Mouse (Mus musculus): ENCODE results near the gene Timm10. TPM values are rescaled to one million over a fixed set of nuclear protein-coding genes. Genes with fewer than 3 reads are reported as not detected.

The Timm10 gene
- 62.2 and 65.6 TPM in 2 replicates for polyA plus RNA-seq (2016; fragmentation: Nextera tagmentation; extraction: Ambion mirVana)

GRCm38 (mm10) chr2:84826488-84827282 is at the start of gene Timm10:
TSS of gene Timm10 (plus strand) at chr2:84826997.
- WGBS: under 1% methylated on average over 34 of the region's 34 CpGs

GRCm38 (mm10) chr2:84777706-84778105 is 49.1 kb upstream of the Timm10 start:
- H3K27me3 ChIP-seq (replicated peaks): no peaks in the 10 kb centered on the region; the same call in 1 of the 2 replicates
- 51% methylated on average over 3 of the region's 3 CpGs for WGBS
- peaks cover 13% of the 10 kb centered on the region for H3K4me1 ChIP-seq (replicated peaks)
- no peak overlapping the region for H3K4me3 ChIP-seq
- no peaks in the 10 kb centered on the region for H3K9me3 ChIP-seq (replicated peaks)
- H3K27ac ChIP-seq (ENCODE audit: poor library complexity, severe bottlenecking): no peak overlapping the region
- H3K36me3 ChIP-seq: no peaks in the 10 kb centered on the region
- no peak for ATAC-seq (ENCODE audit: insufficient number of reproducible peaks, low FRiP score)
- no peak overlapping the region for H3K9ac ChIP-seq
- H3K4me2 ChIP-seq: no peak overlapping the region

More at GRCm38 (mm10) chr2:84826488-84827282, at the start of gene Timm10:
- peaks cover 13% of the 10 kb centered on the region for H3K36me3 ChIP-seq
- peak within 1 kb of the TSS; percentile 85 for H3K27ac ChIP-seq (ENCODE audit: poor library complexity, severe bottlenecking)
- no peaks in the 10 kb centered on the region for H3K27me3 ChIP-seq (replicated peaks)
- no peaks in the 10 kb centered on the region for H3K9me3 ChIP-seq (replicated peaks)
- H3K4me1 ChIP-seq (replicated peaks): peaks cover 22% of the 10 kb centered on the region
- H3K9ac ChIP-seq: peak within 1 kb of the TSS; percentile 88
- H3K4me3 ChIP-seq: peak within 1 kb of the TSS; percentile 96
- peak; percentile 85 for ATAC-seq (ENCODE audit: insufficient number of reproducible peaks, low FRiP score)
- peak within 1 kb of the TSS; percentile 98 for H3K4me2 ChIP-seq

GRCm38 (mm10) chr2:84779210-84779609 is 47.6 kb upstream of the Timm10 start:
- WGBS: 56% methylated on average over 6 of the region's 6 CpGs
- ATAC-seq (ENCODE audit: insufficient number of reproducible peaks, low FRiP score): no peak
- Histone ChIP-seq H3K27ac (ENCODE audit: poor library complexity, severe bottlenecking) (no peak overlapping the region), H3K4me1 (replicated peaks) (peaks cover 18% of the 10 kb centered on the region), H3K27me3 (replicated peaks) (no peaks in the 10 kb centered on the region), H3K9me3 (replicated peaks) (no peaks in the 10 kb centered on the region), H3K36me3 (no peaks in the 10 kb centered on the region), H3K4me2 (no peak overlapping the region), H3K9ac (no peak overlapping the region), H3K4me3 (no peak overlapping the region)

DNA sequence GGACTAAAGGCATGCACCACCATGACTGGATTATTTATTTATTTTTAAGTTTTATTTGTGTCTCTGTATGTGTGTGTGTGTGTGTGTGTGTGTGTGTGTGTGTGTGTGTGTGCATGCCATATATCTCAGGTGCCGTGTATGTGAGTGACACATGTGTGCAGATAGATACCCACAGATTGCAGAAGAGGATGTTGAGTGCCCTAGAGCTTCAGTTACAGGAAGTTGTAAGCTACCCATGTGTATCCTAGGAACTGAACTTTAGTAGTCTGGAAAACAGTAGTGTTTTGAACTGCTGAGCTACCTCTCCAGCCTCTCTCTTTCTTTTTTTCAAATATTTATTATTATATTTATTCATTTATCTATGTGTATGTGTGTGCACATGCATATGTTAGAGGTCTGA is 43.5 kb upstream of the Timm10 start:
- H3K4me1 ChIP-seq (replicated peaks): peaks cover 35% of the 10 kb centered on the region
- ATAC-seq (ENCODE audit: insufficient number of reproducible peaks, low FRiP score): no peak
- no peaks in the 10 kb centered on the region for H3K9me3 ChIP-seq (replicated peaks)
- no peaks in the 10 kb centered on the region for H3K27me3 ChIP-seq (replicated peaks)
- H3K4me2 ChIP-seq: no peak overlapping the region
- no peak overlapping the region for H3K9ac ChIP-seq
- 0 out of 2 replicates have a peak overlapping the region, but pooled peaks have one; percentile 31 for H3K27ac ChIP-seq (ENCODE audit: poor library complexity, severe bottlenecking)
- WGBS: 52% methylated on average over 1 of the region's 1 CpGs
- H3K36me3 ChIP-seq: no peaks in the 10 kb centered on the region
- no peak overlapping the region for H3K4me3 ChIP-seq

GRCm38 (mm10) chr2:84783840-84784566 is 42.8 kb upstream of the Timm10 start:
- Histone ChIP-seq H3K4me2 (no peak overlapping the region), H3K9me3 (replicated peaks) (no peaks in the 10 kb centered on the region), H3K4me1 (replicated peaks) (peaks cover 35% of the 10 kb centered on the region), H3K9ac (no peak overlapping the region), H3K36me3 (no peaks in the 10 kb centered on the region), H3K27me3 (replicated peaks) (no peaks in the 10 kb centered on the region), H3K27ac (ENCODE audit: poor library complexity, severe bottlenecking) (peak overlapping the region; percentile 31), H3K4me3 (no peak overlapping the region)
- peak; percentile 76; the same call in 1 of the 2 replicates for ATAC-seq (ENCODE audit: insufficient number of reproducible peaks, low FRiP score)
- WGBS: 34% methylated on average over 3 of the region's 3 CpGs

DNA sequence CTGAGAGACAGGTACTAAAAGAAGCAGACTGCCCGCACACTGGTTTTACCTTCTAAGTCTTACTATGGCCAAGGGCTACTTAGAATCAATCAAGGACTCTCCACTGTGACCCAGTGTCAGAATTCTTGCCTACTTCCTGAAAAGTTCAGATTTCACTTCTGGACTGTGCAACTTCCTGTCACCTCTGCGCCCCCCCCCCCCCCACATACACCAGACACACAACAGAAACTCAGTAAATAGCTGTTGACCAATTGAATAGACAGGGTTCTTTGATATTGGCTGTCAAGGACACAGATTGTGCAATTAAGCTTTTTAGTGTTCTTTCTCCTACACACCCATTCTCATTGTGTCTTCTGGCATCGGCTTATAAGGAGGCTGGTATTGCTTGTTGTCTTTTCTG is 38.5 kb upstream of the Timm10 start:
- ATAC-seq (ENCODE audit: insufficient number of reproducible peaks, low FRiP score): no peak
- 63% methylated on average over 3 of the region's 3 CpGs for WGBS

DNA sequence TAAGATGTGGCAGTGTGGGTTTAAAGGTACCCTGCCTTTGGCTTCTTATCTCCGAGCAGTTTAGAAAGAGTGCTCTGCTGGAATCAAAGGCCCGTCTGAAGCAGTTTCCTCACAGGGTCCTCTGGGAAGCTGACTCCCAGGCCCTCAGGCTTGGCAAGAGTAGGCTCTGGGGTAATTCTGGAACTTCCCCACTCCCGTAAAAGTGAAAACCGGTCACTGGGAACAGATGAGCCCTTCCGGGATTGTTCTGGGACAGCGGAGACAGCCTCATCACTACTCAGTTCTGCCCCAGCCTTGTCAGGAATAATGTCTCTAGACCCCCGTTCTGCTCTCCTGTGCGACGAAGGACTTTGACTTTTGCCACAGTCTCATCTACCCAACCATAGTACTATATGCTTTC is 36.4 kb upstream of the Timm10 start:
- 46% methylated on average over 9 of the region's 9 CpGs for WGBS
- H3K9me3 ChIP-seq (replicated peaks): peaks cover 13% of the 10 kb centered on the region
- no peaks in the 10 kb centered on the region for H3K27me3 ChIP-seq (replicated peaks)
- peaks cover 20% of the 10 kb centered on the region for H3K4me1 ChIP-seq (replicated peaks)
- no peaks in the 10 kb centered on the region for H3K36me3 ChIP-seq
- no peak overlapping the region for H3K9ac ChIP-seq
- peak overlapping the region; percentile 37 for H3K4me2 ChIP-seq
- no peak overlapping the region for H3K27ac ChIP-seq (ENCODE audit: poor library complexity, severe bottlenecking)
- no peak overlapping the region for H3K4me3 ChIP-seq
- ATAC-seq (ENCODE audit: insufficient number of reproducible peaks, low FRiP score): no peak

More for the DNA sequence above, 38.5 kb upstream of the Timm10 start:
- Histone ChIP-seq H3K27me3 (replicated peaks) (no peaks in the 10 kb centered on the region), H3K4me1 (replicated peaks) (peaks cover 41% of the 10 kb centered on the region), H3K4me2 (no peak overlapping the region), H3K4me3 (no peak overlapping the region), H3K36me3 (no peaks in the 10 kb centered on the region), H3K9ac (no peak overlapping the region), H3K27ac (ENCODE audit: poor library complexity, severe bottlenecking) (no peak overlapping the region), H3K9me3 (replicated peaks) (no peaks in the 10 kb centered on the region)

GRCm38 (mm10) chr2:84792516-84792915 is 34.3 kb upstream of the Timm10 start:
- Histone ChIP-seq H3K4me1 (replicated peaks) (peaks cover 14% of the 10 kb centered on the region), H3K27me3 (replicated peaks) (no peaks in the 10 kb centered on the region), H3K9me3 (replicated peaks) (peaks cover 17% of the 10 kb centered on the region), H3K4me2 (no peak overlapping the region), H3K9ac (no peak overlapping the region), H3K36me3 (no peaks in the 10 kb centered on the region), H3K27ac (ENCODE audit: poor library complexity, severe bottlenecking) (no peak overlapping the region), H3K4me3 (no peak overlapping the region)
- ATAC-seq (ENCODE audit: insufficient number of reproducible peaks, low FRiP score): no peak
- WGBS: 69% methylated on average over 3 of the region's 3 CpGs

DNA sequence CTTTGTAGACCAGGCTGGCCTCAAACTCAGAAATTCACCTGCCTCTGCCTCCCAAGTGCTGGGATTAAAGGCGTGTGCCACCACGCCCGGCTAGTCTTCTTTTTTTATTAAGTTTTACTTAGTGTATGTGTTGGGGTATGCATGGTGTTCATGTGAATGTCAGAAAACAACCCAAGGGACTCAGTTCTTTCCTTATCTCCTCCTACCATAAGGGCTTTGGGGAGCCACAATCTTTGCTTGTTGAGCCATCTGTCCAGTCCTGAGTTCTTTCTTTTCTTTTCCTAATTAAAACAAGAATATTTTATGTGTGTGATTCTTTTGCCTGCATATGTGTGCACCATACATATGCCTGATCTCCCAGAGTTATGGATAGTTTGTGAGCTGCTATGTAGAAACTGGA is 33.6 kb upstream of the Timm10 start:
- Histone ChIP-seq H3K4me2 (no peak overlapping the region), H3K4me1 (replicated peaks) (peaks cover 12% of the 10 kb centered on the region), H3K9me3 (replicated peaks) (peaks cover 17% of the 10 kb centered on the region), H3K9ac (no peak overlapping the region), H3K4me3 (no peak overlapping the region), H3K27me3 (replicated peaks) (no peaks in the 10 kb centered on the region), H3K36me3 (no peaks in the 10 kb centered on the region), H3K27ac (ENCODE audit: poor library complexity, severe bottlenecking) (no peak overlapping the region)
- no peak; the same call in 1 of the 2 replicates for ATAC-seq (ENCODE audit: insufficient number of reproducible peaks, low FRiP score)
- WGBS: 77% methylated on average over 3 of the region's 3 CpGs

- Histone ChIP-seq H3K36me3 (no peaks in the 10 kb centered on the region), H3K4me1 (replicated peaks) (peaks cover 10% of the 10 kb centered on the region), H3K27me3 (replicated peaks) (no peaks in the 10 kb centered on the region), H3K9me3 (replicated peaks) (peaks cover 17% of the 10 kb centered on the region), H3K9ac (no peak overlapping the region), H3K4me2 (no peak overlapping the region), H3K27ac (ENCODE audit: poor library complexity, severe bottlenecking) (no peak overlapping the region), H3K4me3 (no peak overlapping the region)
- ATAC-seq (ENCODE audit: insufficient number of reproducible peaks, low FRiP score): no peak
- WGBS: 86% methylated on average over 3 of the region's 3 CpGs
These were observed 32.9 kb upstream of the Timm10 start for GRCm38 (mm10) chr2:84793871-84794270.

DNA sequence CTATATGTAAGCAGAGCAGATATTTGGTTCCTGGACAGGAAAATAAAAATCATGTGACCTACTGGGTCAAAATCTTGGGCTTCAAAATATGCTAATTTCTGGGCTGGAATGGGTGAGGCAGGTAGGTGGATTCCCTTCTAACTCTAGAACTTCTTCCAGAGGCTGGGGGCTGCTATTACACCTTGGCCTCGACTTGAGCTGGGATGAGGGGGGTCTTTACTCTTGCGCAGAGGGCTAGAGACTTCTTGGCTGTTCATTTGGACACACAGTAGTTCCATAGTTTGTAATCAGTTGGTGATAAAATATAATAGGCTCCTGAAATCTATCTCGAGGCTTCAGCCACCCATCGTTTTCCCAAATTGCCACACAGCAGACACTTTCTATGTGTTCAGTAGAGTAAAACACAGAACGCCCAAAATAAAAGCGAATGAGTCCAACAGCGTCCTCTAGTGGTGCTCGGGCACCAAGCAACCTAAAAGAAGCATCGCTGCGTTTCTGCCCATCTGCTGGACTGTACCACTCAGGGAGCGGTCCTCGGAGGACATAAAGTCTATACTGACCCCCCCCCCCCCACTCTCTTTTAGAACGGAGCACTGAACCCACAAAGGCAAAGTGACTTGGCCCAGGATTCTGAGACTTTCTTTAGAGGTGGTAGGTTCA is 28.8 kb upstream of the Timm10 start:
- Histone ChIP-seq H3K4me3 (peak overlapping the region; percentile 63), H3K4me2 (peak overlapping the region; percentile 98), H3K36me3 (0 out of 2 replicates have a peak, but pooled peaks cover 4% of the 10 kb centered on the region), H3K27me3 (replicated peaks) (no peaks in the 10 kb centered on the region), H3K27ac (ENCODE audit: poor library complexity, severe bottlenecking) (peak overlapping the region; percentile 80), H3K9me3 (replicated peaks) (peaks cover 17% of the 10 kb centered on the region), H3K9ac (peak overlapping the region; percentile 73), H3K4me1 (replicated peaks) (0 out of 2 replicates have a peak, but pooled peaks cover 4% of the 10 kb centered on the region)
- 11% methylated on average over 13 of the region's 13 CpGs for WGBS
- ATAC-seq (ENCODE audit: insufficient number of reproducible peaks, low FRiP score): peak; percentile 58
